Mouse (Mus musculus) adrenal gland, adult 10 weeks (tissue): ENCODE results near the gene Fmod. TPM values are rescaled to one million over a fixed set of nuclear protein-coding genes. Genes with fewer than 3 reads are reported as not detected.

Experiments used
- polyA plus RNA-seq: library from polyadenylated mRNA; stranded (reverse); fragments of 350-450 nt; fragmentation: Illumina TruSeq; extraction: RNeasy Lipid Tissue Mini Kit (QIAGEN cat#74804); gene quantifications from one replicate; pipeline ENCODE4 v1.2.3, GENCODE M21; 2014; ENCODE audit warnings: low read depth, low replicate concordance

Gene Fmod
- polyA plus RNA-seq, result 7.4 TPM

GRCm38 (mm10) chr1:134037172-134037571 lies at the start of gene Fmod:
Gene Fmod, plus strand, starts transcription at chr1:134037254.

GRCm38 (mm10) chr1:134078802-134079476 lies 41.9 kb downstream of the Fmod start, which contains the start of gene Btg2:
Gene Btg2, minus strand, starts transcription at chr1:134079120.

Other genes starting within 250 kb of the Fmod start
- 22.5 TPM for gene Atp2b4, start 236.2 kb upstream of the Fmod start, polyA plus RNA-seq
- gene Optc, start 129.3 kb upstream of the Fmod start, polyA plus RNA-seq, result not detected
- gene Prelp, start 115.8 kb upstream of the Fmod start, polyA plus RNA-seq, result 16.3 TPM
- gene Btg2, start 41.9 kb downstream of the Fmod start, polyA plus RNA-seq, result 30.2 TPM
- not detected for gene Chit1, start 74.0 kb downstream of the Fmod start, polyA plus RNA-seq
- 0.93 TPM for gene Chil1, start 144.9 kb downstream of the Fmod start, polyA plus RNA-seq
- gene Mybph, start 156.2 kb downstream of the Fmod start, polyA plus RNA-seq, result not detected
- 109 TPM for gene Adora1, start 198.2 kb downstream of the Fmod start, polyA plus RNA-seq